9 mouse cellular contexts compared by ENCODE assay signal in the genomic region with DNA sequence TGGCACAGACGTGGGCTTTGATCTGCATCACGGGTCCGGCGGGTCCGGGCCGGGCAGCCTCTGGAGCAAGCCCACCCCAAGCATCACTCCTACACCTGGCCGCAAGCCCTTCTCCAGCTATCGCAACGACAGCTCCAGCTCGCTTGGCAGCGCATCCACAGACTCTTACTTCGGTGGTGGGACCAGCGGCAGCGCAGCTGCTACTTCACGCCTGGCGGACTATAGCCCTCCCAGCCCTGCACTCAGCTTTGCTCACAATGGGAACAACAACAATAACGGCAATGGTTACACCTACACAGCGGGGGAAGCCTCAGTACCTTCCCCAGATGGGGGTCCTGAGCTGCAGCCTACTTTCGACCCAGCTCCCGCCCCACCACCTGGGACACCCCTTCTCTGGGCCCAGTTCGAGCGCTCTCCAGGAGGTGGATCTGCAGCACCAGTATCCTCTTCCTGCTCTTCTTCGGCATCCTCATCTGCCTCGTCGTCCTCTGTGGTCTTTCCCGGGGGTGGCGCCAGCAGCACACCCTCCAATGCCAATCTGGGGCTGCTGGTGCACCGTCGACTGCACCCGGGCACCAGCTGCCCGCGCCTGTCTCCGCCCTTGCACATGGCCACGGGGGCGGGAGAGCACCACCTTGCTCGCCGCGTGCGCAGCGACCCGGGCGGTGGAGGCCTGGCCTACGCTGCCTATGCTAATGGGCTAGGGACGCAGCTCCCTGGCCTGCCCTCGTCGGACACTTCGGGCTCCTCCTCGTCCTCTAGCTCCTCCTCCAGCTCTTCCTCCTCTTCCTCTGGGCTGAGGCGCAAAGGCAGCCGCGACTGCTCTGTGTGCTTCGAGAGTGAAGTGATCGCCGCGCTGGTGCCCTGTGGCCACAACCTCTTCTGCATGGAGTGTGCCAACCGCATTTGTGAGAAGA. TPM values are rescaled to one million over a fixed set of nuclear protein-coding genes. Genes with fewer than 3 reads are reported as not detected.
DNase-seq lines count a peak whose midpoint lies in the region; ATAC-seq and TF ChIP-seq lines count a peak whose summit lies in the region.
"Had no signal": no experiment of that assay in that cellular context is flagged by ENCODE, and none has a peak within 500 bp of the region (broad histone marks: within the 10 kb centered on the region; RNA-seq: fewer than 3 reads in every experiment).

No protein-coding gene starts in this region.

- TF ChIP-seq POLR2A in bone marrow, adult 2 months (IDR thresholded peaks at IDR 0.05; ENCODE audit: borderline replicate concordance, control insufficient read depth, low read depth, low read length) = no peak; the same call in 1 of the 2 replicates
- TF ChIP-seq POLR2A in olfactory bulb, adult 2 months (IDR thresholded peaks at IDR 0.05; ENCODE audit: insufficient read depth, low read depth, low read length) = no peak

- peaks cover 3% of the 10 kb centered on the region; the same call in 1 of the 2 replicates for H3K4me1 ChIP-seq in bone marrow, adult 2 months (ENCODE audit: control insufficient read depth, insufficient read depth, low read length)
- peaks cover 33% of the 10 kb centered on the region for H3K4me1 ChIP-seq in forebrain, embryonic 12.5 days
- peaks cover 17% of the 10 kb centered on the region for H3K4me1 ChIP-seq in liver, embryonic 16.5 days (ENCODE audit: control insufficient read depth, low read depth, low read length)
- peaks cover 20% of the 10 kb centered on the region for H3K4me1 ChIP-seq in olfactory bulb, adult 2 months (ENCODE audit: control insufficient read depth, insufficient read depth, low read length)

- peak; percentile 9 for DNase-seq in 3134 (ENCODE audit: extremely low read depth, insufficient read length, low spot score)
- peak; percentile 6 for DNase-seq in heart, postnatal 25 days (ENCODE audit: low spot score)
- DNase-seq in layer of hippocampus, adult 2 months (ENCODE audit: low spot score in 2 of 2) = peak; percentile 26 to 40
- no peak for DNase-seq in MN1 (ENCODE audit: low spot score)

- intact Hi-C loops in heart, postnatal 25 days (cut with DNase I) = loop anchor here (10.0 kb wide), 1 partner anchor 1015 kb away; a partner anchor contains a TSS

- H3K27me3 ChIP-seq in forebrain, embryonic 12.5 days = no peaks in the 10 kb centered on the region
- peaks cover 50% of the 10 kb centered on the region for H3K27me3 ChIP-seq in liver, embryonic 16.5 days (ENCODE audit: control insufficient read depth, insufficient read depth, low read depth, low read length)
- H3K27me3 ChIP-seq: Patski had no signal

- H3K9ac ChIP-seq in forebrain, embryonic 12.5 days = peak overlapping the region; percentile 100
- H3K9ac ChIP-seq in liver, embryonic 16.5 days (ENCODE audit: low read depth, low read length) = no peak overlapping the region; the same call in 1 of the 2 replicates

- H3K27ac ChIP-seq in bone marrow, adult 2 months (ENCODE audit: control insufficient read depth, insufficient read depth, low read depth, low read length, poor library complexity) = no peak overlapping the region
- peak overlapping the region; percentile 100 for H3K27ac ChIP-seq in forebrain, embryonic 12.5 days
- H3K27ac ChIP-seq in layer of hippocampus, adult 2 months = peak overlapping the region; percentile 100
- H3K27ac ChIP-seq in liver, embryonic 16.5 days (ENCODE audit: low read length) = no peak overlapping the region
- peak overlapping the region; percentile 73 for H3K27ac ChIP-seq in olfactory bulb, adult 2 months (ENCODE audit: insufficient read depth, low read depth, low read length)

- H3K36me3 ChIP-seq in forebrain, embryonic 12.5 days (replicated peaks) = peaks cover 25% of the 10 kb centered on the region
- H3K36me3 ChIP-seq in liver, embryonic 16.5 days (ENCODE audit: control insufficient read depth, insufficient read depth) = no peaks in the 10 kb centered on the region

- TF ChIP-seq CTCF in bone marrow, adult 2 months (IDR thresholded peaks at IDR 0.05; ENCODE audit: control insufficient read depth, insufficient read depth, low read length) = no peak
- TF ChIP-seq CTCF in layer of hippocampus, adult 2 months (conservative IDR thresholded peaks at IDR 0.05) = no peak
- TF ChIP-seq CTCF in olfactory bulb, adult 2 months (IDR thresholded peaks at IDR 0.05; ENCODE audit: insufficient read depth, low read depth, low read length) = no peak

- no peak for ATAC-seq in forebrain, embryonic 12.5 days (ENCODE audit: low FRiP score)
- no peak for ATAC-seq in liver, embryonic 16.5 days (ENCODE audit: low read depth)
- ATAC-seq: Patski had no signal

- H3K9me3 ChIP-seq in forebrain, embryonic 12.5 days = no peaks in the 10 kb centered on the region
- no peaks in the 10 kb centered on the region for H3K9me3 ChIP-seq in liver, embryonic 16.5 days (replicated peaks; ENCODE audit: control insufficient read depth, low read length)

- H3K4me2 ChIP-seq in forebrain, embryonic 12.5 days = peak overlapping the region; percentile 93
- H3K4me2 ChIP-seq in liver, embryonic 16.5 days (ENCODE audit: low read depth, low read length) = peak overlapping the region; percentile 77

- peak overlapping the region; percentile 49 for H3K4me3 ChIP-seq in bone marrow, adult 2 months (replicated peaks; ENCODE audit: control insufficient read depth, low read depth, low read length)
- H3K4me3 ChIP-seq in forebrain, embryonic 12.5 days (replicated peaks) = peak overlapping the region; percentile 99
- peak overlapping the region; percentile 99 for H3K4me3 ChIP-seq in layer of hippocampus, adult 2 months
- peak overlapping the region; percentile 68 for H3K4me3 ChIP-seq in liver, embryonic 16.5 days (ENCODE audit: low read depth, low read length)
- H3K4me3 ChIP-seq in olfactory bulb, adult 2 months (ENCODE audit: insufficient read depth, low read depth, low read length) = peak overlapping the region; percentile 69

- 91% methylated on average over 56 of the region's 56 CpGs for whole genome bisulfite sequencing in bone marrow, adult 2 months
- under 1% methylated on average over 53 of the region's 56 CpGs for WGBS in forebrain, embryonic 12.5 days
- WGBS in liver, embryonic 16.5 days (ENCODE audit: insufficient replicate concordance) = 20% methylated on average over 54 of the region's 56 CpGs
- WGBS in olfactory bulb, adult 2 months = 9% methylated on average over 56 of the region's 56 CpGs

RNA-seq across cellular contexts. Expression of a gene that starts 2.4 kb away (rescaled TPM):
- polyA plus RNA-seq in bone marrow, adult 2 months (2011; ENCODE audit: insufficient read depth, insufficient read length, low replicate concordance, missing spikeins) = 1.1 and 2.4 TPM in 2 replicates
- 47.3 and 47.5 TPM in 2 replicates for polyA plus RNA-seq in forebrain, embryonic 12.5 days (2016; fragmentation: Nextera tagmentation; extraction: Ambion mirVana)
- total RNA-seq in heart, postnatal 25 days (2021) = 1 to 10 TPM; 1.6 to 2.5 TPM
- 10 to 100 TPM; 22.6 to 25.0 TPM for total RNA-seq in layer of hippocampus, adult 2 months (2021)
- polyA plus RNA-seq in liver, embryonic 16.5 days (2015; fragmentation: Nextera tagmentation; extraction: Ambion mirVana) = 0.41 and 0.56 TPM in 2 replicates
- polyA plus RNA-seq in olfactory bulb, adult 2 months (2012; ENCODE audit: insufficient read depth, insufficient read length, low replicate concordance, missing spikeins) = not detected in 2 replicates

Comparison
In these comparisons a context has a peak if more than half of its experiments do, and no peak if none do; other contexts are left out.
1. H3K27ac ChIP-seq: peak in forebrain, embryonic 12.5 days (single experiment), layer of hippocampus, adult 2 months (single experiment) and olfactory bulb, adult 2 months (single experiment); none in bone marrow, adult 2 months (single experiment) and liver, embryonic 16.5 days (single experiment).
2. H3K4me3 ChIP-seq: peak in every context shown above with its lines; median percentile 99 in forebrain, embryonic 12.5 days; 99 in layer of hippocampus, adult 2 months; 69 in olfactory bulb, adult 2 months; 68 in liver, embryonic 16.5 days; 49 in bone marrow, adult 2 months.
3. RNA of a gene that starts 2.4 kb away (polyA plus RNA-seq): 47.3 to 47.5 TPM in forebrain, embryonic 12.5 days; 1.1 to 2.4 TPM in bone marrow, adult 2 months, 0.41 to 0.56 TPM in liver, embryonic 16.5 days and not detected in olfactory bulb, adult 2 months; every median in the first group is over 10 times any median in the second.